Mouse (Mus musculus) hindbrain, postnatal 0 days (tissue): ENCODE measurements at regions not wholly inside any gene's neighbourhood (a gene's known extent, or its start where the extent isn't known, plus 50 kb on each side); places are given as distances from the start of the nearest gene placed in this dataset.

ENCODE experiments used
- ATAC-seq: fragments of 200-750 bp; cut with Nextera tagmentation; 2 replicates; pipeline ENCODE4 v1.8.0; 2017; ENCODE audit warnings: mild to moderate bottlenecking, moderate TSS enrichment, moderate library complexity
- DNase-seq: peaks from one replicate; pipeline ENCODE4 v3.0.0-alpha.2; 2015; ENCODE audit warnings: low spot score
- H3K27ac ChIP-seq: fragments of 300-500 bp; sonication (generic); 2 replicates; pipeline ENCODE4 v1.5.1; 2014; ENCODE audit warnings: mild to moderate bottlenecking
- H3K27me3 ChIP-seq: fragments of 300-500 bp; sonication (generic); 2 replicates; pipeline ENCODE4 v1.6.1; 2014; ENCODE audit warnings: low read length, mixed read lengths; ENCODE audit not compliant: insufficient read depth
- H3K36me3 ChIP-seq: fragments of 300-500 bp; sonication (generic); 2 replicates; pipeline ENCODE4 v1.6.1; 2014; ENCODE audit warnings: low read length, mixed read lengths; ENCODE audit not compliant: insufficient read depth
- H3K4me1 ChIP-seq: fragments of 300-500 bp; sonication (generic); 2 replicates; pipeline ENCODE4 v1.6.1; 2014; ENCODE audit warnings: antibody characterized with exemption, low read length, mixed read lengths; ENCODE audit not compliant: insufficient read depth
- H3K4me2 ChIP-seq: fragments of 300-500 bp; sonication (generic); 2 replicates; pipeline ENCODE4 v1.6.1; 2014; ENCODE audit warnings: low read depth, mild to moderate bottlenecking, low read length, moderate library complexity, mixed read lengths
- H3K4me3 ChIP-seq: fragments of 300-500 bp; sonication (generic); 2 replicates; pipeline ENCODE4 v1.5.1; 2014; ENCODE audit warnings: low read length
- H3K9ac ChIP-seq: fragments of 300-500 bp; sonication (generic); replicated peaks from 2 replicates; pipeline ENCODE4 v1.6.1; 2014; ENCODE audit warnings: mild to moderate bottlenecking, low read length, moderate library complexity, mixed read lengths
- H3K9me3 ChIP-seq: fragments of 300-500 bp; sonication (generic); 2 replicates; pipeline ENCODE4 v1.6.1; 2016; ENCODE audit warnings: low read length, mixed read lengths
- CTCF ChIP-seq: IDR thresholded peaks from 2 replicates; pipeline ENCODE4 v1.5.1; 2016; ENCODE audit warnings: antibody characterized with exemption, control low read depth, low read depth
- WGBS: fragments of 180-500 bp; shearing (Covaris S2); extraction: QIAGEN DNeasy Blood & Tissue Kit; methylation state at CpG from one replicate; pipeline ENCODE4 v1.1.7; 2014; 5-methylcytosine and 5-hydroxymethylcytosine counted together

DNA sequence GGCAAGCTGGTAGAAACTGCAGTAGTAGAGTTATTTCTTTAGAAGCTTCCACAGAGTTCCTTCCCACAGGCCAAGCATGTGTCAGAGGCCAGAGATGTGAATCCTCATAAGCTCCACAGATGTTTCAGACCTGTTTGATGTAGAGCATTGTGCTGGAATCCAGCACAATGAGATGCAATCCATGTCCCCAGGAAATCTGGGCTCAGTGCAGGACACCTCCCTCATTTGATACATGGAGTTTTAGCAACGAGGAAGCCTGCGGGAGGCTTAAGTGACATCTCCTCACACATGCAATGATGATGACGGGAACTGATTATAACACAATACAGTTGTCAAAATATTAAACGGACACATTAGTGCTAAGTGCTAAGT is 133.7 kb downstream of the Slc30a10 start:
- H3K4me1 ChIP-seq = no peaks in the 10 kb centered on the region
- DNase-seq (no peak), ATAC-seq (no peak)
- H3K27me3 ChIP-seq = no peaks in the 10 kb centered on the region
- H3K36me3 ChIP-seq = no peaks in the 10 kb centered on the region
- no peaks in the 10 kb centered on the region for H3K9me3 ChIP-seq
- 78% methylated on average over 4 of the region's 4 CpGs for WGBS
- no peak overlapping the region for H3K27ac ChIP-seq
- TF ChIP-seq CTCF = no peak
- no peak overlapping the region for H3K4me2 ChIP-seq
- H3K9ac ChIP-seq = no peak overlapping the region
- H3K4me3 ChIP-seq = no peak overlapping the region

- no peak overlapping the region for H3K4me2 ChIP-seq
- H3K36me3 ChIP-seq = no peaks in the 10 kb centered on the region
- H3K4me3 ChIP-seq = no peak overlapping the region
- no peaks in the 10 kb centered on the region for H3K27me3 ChIP-seq
- H3K9me3 ChIP-seq = no peaks in the 10 kb centered on the region; the same call in 1 of the 2 replicates
- 87% methylated on average over 5 of the region's 5 CpGs for WGBS
- TF ChIP-seq CTCF = no peak
- no peak overlapping the region for H3K9ac ChIP-seq
- no peak overlapping the region for H3K27ac ChIP-seq
- no peaks in the 10 kb centered on the region for H3K4me1 ChIP-seq
- no peak for ATAC-seq
- no peak for DNase-seq
Observed at GRCm38 (mm10) chr1:185596815-185597214, 142.2 kb downstream of the Slc30a10 start.

- no peak overlapping the region for H3K4me2 ChIP-seq
- H3K9me3 ChIP-seq = no peaks in the 10 kb centered on the region; the same call in 1 of the 2 replicates
- ATAC-seq (no peak), DNase-seq (no peak)
- H3K4me1 ChIP-seq = no peaks in the 10 kb centered on the region
- no peak overlapping the region for H3K4me3 ChIP-seq
- no peaks in the 10 kb centered on the region for H3K27me3 ChIP-seq
- 83% methylated on average over 7 of the region's 7 CpGs for WGBS
- H3K9ac ChIP-seq = no peak overlapping the region
- TF ChIP-seq CTCF = no peak
- no peak overlapping the region for H3K27ac ChIP-seq
- H3K36me3 ChIP-seq = no peaks in the 10 kb centered on the region
Observed at GRCm38 (mm10) chr1:185598514-185598913, 143.9 kb downstream of the Slc30a10 start.

DNA sequence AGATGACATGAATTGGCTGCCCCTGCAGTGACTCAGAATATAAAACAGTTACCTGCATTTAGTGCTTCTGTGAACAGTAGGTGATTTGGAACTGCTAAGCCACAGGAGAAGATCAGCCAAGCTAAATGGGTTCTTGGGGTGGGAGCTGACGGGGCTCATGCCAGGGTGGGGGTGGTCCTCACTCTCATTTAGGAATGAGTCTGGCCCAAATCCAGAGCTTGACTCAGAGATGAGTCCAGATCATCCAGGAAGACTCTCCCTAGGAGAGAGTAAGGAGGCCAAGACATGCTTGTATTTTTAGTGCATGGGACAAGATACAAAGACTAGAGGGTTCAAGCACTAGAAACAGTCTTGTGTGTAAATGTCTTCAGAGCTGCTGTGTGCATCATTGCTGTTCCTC is 146.5 kb downstream of the Slc30a10 start:
- no peak for ATAC-seq
- DNase-seq = no peak

GRCm38 (mm10) chr1:185605996-185606395 is 151.3 kb downstream of the Slc30a10 start:
- Histone ChIP-seq H3K27me3 (no peaks in the 10 kb centered on the region), H3K9ac (no peak overlapping the region), H3K27ac (no peak overlapping the region), H3K9me3 (no peaks in the 10 kb centered on the region), H3K36me3 (no peaks in the 10 kb centered on the region), H3K4me2 (no peak overlapping the region), H3K4me3 (no peak overlapping the region), H3K4me1 (no peaks in the 10 kb centered on the region)
- no peak for ATAC-seq
- 63% methylated on average over 4 of the region's 4 CpGs for WGBS
- TF ChIP-seq CTCF = no peak
- DNase-seq = no peak

More for the DNA sequence above, 146.5 kb downstream of the Slc30a10 start:
- no peak overlapping the region for H3K27ac ChIP-seq
- no peaks in the 10 kb centered on the region for H3K27me3 ChIP-seq
- H3K4me2 ChIP-seq = no peak overlapping the region
- H3K36me3 ChIP-seq = no peaks in the 10 kb centered on the region
- H3K9me3 ChIP-seq = no peaks in the 10 kb centered on the region; the same call in 1 of the 2 replicates
- WGBS = 68% methylated on average over 1 of the region's 1 CpGs
- no peak overlapping the region for H3K4me3 ChIP-seq
- no peaks in the 10 kb centered on the region for H3K4me1 ChIP-seq
- H3K9ac ChIP-seq = no peak overlapping the region
- no peak for TF ChIP-seq CTCF

DNA sequence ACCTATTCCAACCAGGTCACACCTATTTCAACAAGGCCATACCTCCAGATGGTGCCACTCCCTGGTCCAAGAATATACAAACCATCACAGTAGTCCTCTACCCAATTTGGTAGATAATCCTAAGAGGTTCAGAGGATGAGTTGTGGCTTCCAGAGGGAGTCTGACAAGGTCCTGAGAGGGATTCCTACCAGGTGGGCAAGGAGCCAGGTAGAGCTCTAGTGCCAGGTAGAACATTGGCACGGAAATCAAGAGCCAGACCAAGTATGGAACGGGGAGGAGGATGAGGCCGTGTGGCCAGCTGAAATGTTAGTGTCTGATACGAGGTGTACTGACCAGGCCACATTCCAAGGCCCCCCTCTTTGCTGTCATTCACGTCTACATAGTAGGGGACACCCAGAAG is 153.0 kb downstream of the Slc30a10 start:
- 86% methylated on average over 5 of the region's 5 CpGs for WGBS

DNA sequence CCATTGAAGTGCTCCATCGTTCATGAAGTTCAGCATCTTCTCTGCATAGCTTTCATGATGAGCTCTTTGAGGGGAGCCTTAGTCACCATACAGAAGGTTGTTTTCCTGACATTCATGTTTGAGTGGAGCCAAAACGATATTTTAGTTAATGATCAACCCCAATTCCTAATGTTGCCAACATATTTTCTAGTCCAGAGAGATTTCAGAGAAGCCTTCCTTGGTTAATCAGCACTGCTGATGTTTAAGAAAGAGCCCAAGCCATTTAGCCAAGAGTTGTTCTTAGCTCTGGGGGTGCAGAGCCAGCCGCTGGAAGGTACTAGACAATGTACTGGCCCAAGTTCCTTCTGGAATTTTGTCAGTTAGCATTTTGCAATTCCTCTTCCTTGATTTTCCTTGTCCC is 153.8 kb downstream of the Slc30a10 start:
- H3K4me3 ChIP-seq = no peak overlapping the region
- no peaks in the 10 kb centered on the region for H3K9me3 ChIP-seq
- WGBS = 94% methylated on average over 3 of the region's 3 CpGs
- ATAC-seq (no peak), DNase-seq (no peak)
- H3K36me3 ChIP-seq = no peaks in the 10 kb centered on the region
- no peak overlapping the region for H3K27ac ChIP-seq
- H3K4me2 ChIP-seq = no peak overlapping the region
- H3K9ac ChIP-seq = no peak overlapping the region
- no peaks in the 10 kb centered on the region for H3K27me3 ChIP-seq
- no peaks in the 10 kb centered on the region for H3K4me1 ChIP-seq
- no peak for TF ChIP-seq CTCF

More for the DNA sequence above, 153.0 kb downstream of the Slc30a10 start:
- Histone ChIP-seq H3K9ac (no peak overlapping the region), H3K27ac (no peak overlapping the region), H3K4me1 (no peaks in the 10 kb centered on the region), H3K4me3 (no peak overlapping the region), H3K36me3 (no peaks in the 10 kb centered on the region), H3K4me2 (no peak overlapping the region), H3K9me3 (no peaks in the 10 kb centered on the region), H3K27me3 (no peaks in the 10 kb centered on the region)
- DNase-seq (no peak), ATAC-seq (no peak)
- TF ChIP-seq CTCF = no peak
